In genomic region chr12:41112137-41112536, GRCm38 (mm10) we compare ENCODE assay signal across 17 mouse cellular contexts.
DNase-seq lines count a peak whose midpoint lies in the region; ATAC-seq lines count a peak whose summit lies in the region.
"Had no signal": no experiment of that assay in that cellular context is flagged by ENCODE, and none has a peak within 500 bp of the region (broad histone marks: within the 10 kb centered on the region; RNA-seq: fewer than 3 reads in every experiment).

No protein-coding gene starts in this region.

- no peak overlapping the region for H3K4me2 ChIP-seq in heart, embryonic 12.5 days
- H3K4me2 ChIP-seq in liver, embryonic 16.5 days (ENCODE audit: low read depth, low read length) = peak overlapping the region; percentile 46
- no peak overlapping the region for H3K4me2 ChIP-seq in forebrain, embryonic 11.5 days (ENCODE audit: low read depth, low read length, severe bottlenecking)
- H3K4me2 ChIP-seq: embryonic facial prominence, embryonic 12.5 days; limb, embryonic 13.5 days had no signal

- H3K9ac ChIP-seq in heart, embryonic 12.5 days = no peak overlapping the region
- H3K9ac ChIP-seq in liver, embryonic 16.5 days (ENCODE audit: low read depth, low read length) = no peak overlapping the region
- H3K9ac ChIP-seq in forebrain, embryonic 11.5 days (ENCODE audit: low read length) = no peak overlapping the region
- H3K9ac ChIP-seq: embryonic facial prominence, embryonic 12.5 days; limb, embryonic 13.5 days had no signal

- WGBS in heart, embryonic 12.5 days = 24% methylated on average over 6 of the region's 6 CpGs
- WGBS in liver, embryonic 16.5 days (ENCODE audit: insufficient replicate concordance) = 23% methylated on average over 6 of the region's 6 CpGs
- 85% methylated on average over 6 of the region's 6 CpGs for WGBS in forebrain, embryonic 11.5 days

- no peaks in the 10 kb centered on the region for H3K4me1 ChIP-seq in heart, embryonic 12.5 days (replicated peaks)
- H3K4me1 ChIP-seq in liver, embryonic 16.5 days (ENCODE audit: control insufficient read depth, low read depth, low read length) = peaks cover 6% of the 10 kb centered on the region
- no peaks in the 10 kb centered on the region for H3K4me1 ChIP-seq in forebrain, embryonic 11.5 days (replicated peaks; ENCODE audit: control insufficient read depth, insufficient read depth, low read length)
- H3K4me1 ChIP-seq: embryonic facial prominence, embryonic 12.5 days; hindbrain, embryonic 10.5 days; limb, embryonic 13.5 days had no signal

- no peaks in the 10 kb centered on the region for H3K36me3 ChIP-seq in heart, embryonic 12.5 days
- no peaks in the 10 kb centered on the region for H3K36me3 ChIP-seq in liver, embryonic 16.5 days (ENCODE audit: control insufficient read depth, insufficient read depth)
- H3K36me3 ChIP-seq in forebrain, embryonic 11.5 days (ENCODE audit: control insufficient read depth, insufficient read depth, low read length) = no peaks in the 10 kb centered on the region
- H3K36me3 ChIP-seq: embryonic facial prominence, embryonic 12.5 days; hindbrain, embryonic 10.5 days; limb, embryonic 13.5 days had no signal

- no peaks in the 10 kb centered on the region for H3K27me3 ChIP-seq in heart, embryonic 12.5 days (replicated peaks)
- no peaks in the 10 kb centered on the region for H3K27me3 ChIP-seq in liver, embryonic 16.5 days (ENCODE audit: control insufficient read depth, insufficient read depth, low read depth, low read length)
- H3K27me3 ChIP-seq in forebrain, embryonic 11.5 days (ENCODE audit: control insufficient read depth, insufficient read depth, low read length) = no peaks in the 10 kb centered on the region
- H3K27me3 ChIP-seq: embryonic facial prominence, embryonic 12.5 days; limb, embryonic 13.5 days had no signal

- H3K27ac ChIP-seq in heart, embryonic 12.5 days (ENCODE audit: poor library complexity, severe bottlenecking) = no peak overlapping the region
- peak overlapping the region; percentile 74 for H3K27ac ChIP-seq in liver, embryonic 16.5 days (ENCODE audit: low read length)
- no peak overlapping the region for H3K27ac ChIP-seq in forebrain, embryonic 11.5 days (ENCODE audit: low read depth, low read length)
- H3K27ac ChIP-seq: embryonic facial prominence, embryonic 12.5 days; heart, adult 2 months; hindbrain, embryonic 10.5 days; hindbrain, postnatal 0 days; limb, embryonic 13.5 days had no signal

- DNase-seq in heart, adult 11 months = peak; percentile 36
- peak; percentile 48 for DNase-seq in MEL-GATA-1-ER (ENCODE audit: extremely low read depth, low read depth)
- no peak for DNase-seq in spleen, postnatal 36 days (ENCODE audit: low spot score in 2 of 2)
- DNase-seq in left cerebral cortex, adult 8-10 months (ENCODE audit: low spot score in 2 of 2) = no peak
- DNase-seq in forebrain, embryonic 11.5 days (ENCODE audit: low spot score) = no peak
- DNase-seq: adrenal gland, postnatal 25 days; gastrocnemius, postnatal 14 days; heart, adult 2 months; kidney, adult 11 months; thymus, postnatal 4 days had no signal

- ATAC-seq in heart, embryonic 12.5 days (ENCODE audit: insufficient number of reproducible peaks, low FRiP score) = no peak
- peak; percentile 87 for ATAC-seq in erythroid progenitor cell, adult 5-6 weeks (replicated peaks; ENCODE audit: low FRiP score, poor library complexity, severe bottlenecking)
- peak; percentile 98 for ATAC-seq in liver, embryonic 16.5 days (ENCODE audit: low read depth)
- no peak for ATAC-seq in forebrain, embryonic 11.5 days (replicated peaks; ENCODE audit: low FRiP score)
- ATAC-seq: hindbrain, postnatal 0 days had no signal

- no peak overlapping the region for H3K4me3 ChIP-seq in heart, embryonic 12.5 days
- H3K4me3 ChIP-seq in liver, embryonic 16.5 days (ENCODE audit: low read depth, low read length) = no peak overlapping the region
- H3K4me3 ChIP-seq in forebrain, embryonic 11.5 days (ENCODE audit: low read depth, low read length) = no peak overlapping the region
- H3K4me3 ChIP-seq: embryonic facial prominence, embryonic 12.5 days; heart, adult 2 months; hindbrain, embryonic 10.5 days; limb, embryonic 13.5 days had no signal

- H3K9me3 ChIP-seq in heart, embryonic 12.5 days (replicated peaks) = no peaks in the 10 kb centered on the region
- H3K9me3 ChIP-seq in liver, embryonic 16.5 days (replicated peaks; ENCODE audit: control insufficient read depth, low read length) = no peaks in the 10 kb centered on the region
- no peaks in the 10 kb centered on the region for H3K9me3 ChIP-seq in forebrain, embryonic 11.5 days (ENCODE audit: control insufficient read depth, low read length)
- H3K9me3 ChIP-seq: embryonic facial prominence, embryonic 12.5 days; hindbrain, embryonic 10.5 days; limb, embryonic 13.5 days had no signal

Comparison
In these comparisons a context has a peak if more than half of its experiments do, and no peak if none do; other contexts are left out.
1. DNase-seq: peak in heart, adult 11 months (single experiment) and MEL-GATA-1-ER (single experiment); none in spleen, postnatal 36 days (0 of 2), left cerebral cortex, adult 8-10 months (0 of 2) and forebrain, embryonic 11.5 days (single experiment).
2. ATAC-seq: peak in erythroid progenitor cell, adult 5-6 weeks (single experiment) and liver, embryonic 16.5 days (single experiment); none in heart, embryonic 12.5 days (single experiment) and forebrain, embryonic 11.5 days (single experiment).